Comparison of ENCODE assay signal across 18 mouse cellular contexts in the genomic region with DNA sequence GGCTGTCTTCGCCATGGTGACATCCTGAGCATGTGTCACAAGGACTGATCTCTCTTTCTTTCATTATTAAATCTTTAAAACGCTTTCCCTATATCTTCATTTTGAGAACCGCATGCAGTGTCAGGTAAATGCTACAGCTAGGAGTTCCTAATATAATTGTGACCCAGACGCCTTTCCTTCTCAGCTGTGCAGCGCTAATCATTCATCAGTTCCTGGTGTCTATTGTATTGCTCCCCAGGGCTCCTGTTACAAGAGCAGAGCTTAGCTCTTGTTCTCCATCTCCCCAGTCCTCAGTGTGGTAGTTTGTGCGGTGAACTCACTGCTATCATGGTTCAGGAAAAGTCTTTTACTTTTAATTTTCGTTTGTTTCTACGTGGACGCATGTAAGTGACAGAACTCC.
A peak's percentile ranks its signal among the peaks of the same experiment; 100 is the strongest.
DNase-seq lines count a peak whose midpoint lies in the region; ATAC-seq and TF ChIP-seq lines count a peak whose summit lies in the region.
"Had no signal": no experiment of that assay in that cellular context is flagged by ENCODE, and none has a peak within 500 bp of the region (broad histone marks: within the 10 kb centered on the region; RNA-seq: fewer than 3 reads in every experiment).

No protein-coding gene starts in this region.

- no peaks in the 10 kb centered on the region for H3K36me3 ChIP-seq in embryonic facial prominence, embryonic 14.5 days (ENCODE audit: control insufficient read depth, insufficient read depth, low read length)
- no peaks in the 10 kb centered on the region for H3K36me3 ChIP-seq in embryonic facial prominence, embryonic 10.5 days (replicated peaks)
- no peaks in the 10 kb centered on the region for H3K36me3 ChIP-seq in forebrain, embryonic 14.5 days (ENCODE audit: control insufficient read depth, insufficient read depth, low read length)
- no peaks in the 10 kb centered on the region for H3K36me3 ChIP-seq in forebrain, embryonic 16.5 days (ENCODE audit: control insufficient read depth, insufficient read depth)
- no peaks in the 10 kb centered on the region for H3K36me3 ChIP-seq in midbrain, embryonic 15.5 days (replicated peaks)
- H3K36me3 ChIP-seq in midbrain, embryonic 14.5 days (ENCODE audit: control insufficient read depth, insufficient read depth, low read length): no peaks in the 10 kb centered on the region
- H3K36me3 ChIP-seq: embryonic facial prominence, embryonic 13.5 days; forebrain, embryonic 12.5 days had no signal

- no peak overlapping the region for H3K9ac ChIP-seq in embryonic facial prominence, embryonic 14.5 days (ENCODE audit: low read depth, low read length)
- no peak overlapping the region for H3K9ac ChIP-seq in forebrain, embryonic 14.5 days (ENCODE audit: low read length)
- H3K9ac ChIP-seq in forebrain, embryonic 16.5 days (replicated peaks; ENCODE audit: low read depth, low read length): no peak overlapping the region
- H3K9ac ChIP-seq in midbrain, embryonic 15.5 days: no peak overlapping the region
- no peak overlapping the region for H3K9ac ChIP-seq in midbrain, embryonic 14.5 days (replicated peaks; ENCODE audit: low read length)
- H3K9ac ChIP-seq: embryonic facial prominence, embryonic 13.5 days; forebrain, embryonic 12.5 days; forebrain, postnatal 0 days had no signal

- H3K4me1 ChIP-seq in embryonic facial prominence, embryonic 14.5 days (ENCODE audit: control insufficient read depth, insufficient read depth, low read length): no peaks in the 10 kb centered on the region
- no peaks in the 10 kb centered on the region for H3K4me1 ChIP-seq in embryonic facial prominence, embryonic 10.5 days
- H3K4me1 ChIP-seq in forebrain, embryonic 14.5 days (ENCODE audit: control insufficient read depth, insufficient read depth, low read length): no peaks in the 10 kb centered on the region
- H3K4me1 ChIP-seq in forebrain, embryonic 16.5 days (replicated peaks; ENCODE audit: control insufficient read depth, insufficient read depth, low read length): no peaks in the 10 kb centered on the region
- no peaks in the 10 kb centered on the region for H3K4me1 ChIP-seq in midbrain, embryonic 15.5 days
- no peaks in the 10 kb centered on the region for H3K4me1 ChIP-seq in midbrain, embryonic 14.5 days (ENCODE audit: control insufficient read depth, insufficient read depth, low read length)
- H3K4me1 ChIP-seq: embryonic facial prominence, embryonic 13.5 days; forebrain, embryonic 12.5 days had no signal

- H3K9me3 ChIP-seq in embryonic facial prominence, embryonic 14.5 days (ENCODE audit: control insufficient read depth, low read length): no peaks in the 10 kb centered on the region
- H3K9me3 ChIP-seq in embryonic facial prominence, embryonic 10.5 days: no peaks in the 10 kb centered on the region
- no peaks in the 10 kb centered on the region for H3K9me3 ChIP-seq in forebrain, embryonic 14.5 days (replicated peaks; ENCODE audit: control insufficient read depth, low read length)
- H3K9me3 ChIP-seq in forebrain, embryonic 16.5 days (ENCODE audit: control insufficient read depth, low read length): no peaks in the 10 kb centered on the region
- no peaks in the 10 kb centered on the region for H3K9me3 ChIP-seq in midbrain, embryonic 15.5 days
- H3K9me3 ChIP-seq in midbrain, embryonic 14.5 days (ENCODE audit: control insufficient read depth, low read length): no peaks in the 10 kb centered on the region
- H3K9me3 ChIP-seq: embryonic facial prominence, embryonic 13.5 days; forebrain, embryonic 12.5 days had no signal

- 75% methylated on average over 9 of the region's 9 CpGs for WGBS in embryonic facial prominence, embryonic 14.5 days
- WGBS in embryonic facial prominence, embryonic 10.5 days: 71% methylated on average over 9 of the region's 9 CpGs
- 41% methylated on average over 9 of the region's 9 CpGs for WGBS in forebrain, embryonic 14.5 days
- 38% methylated on average over 9 of the region's 9 CpGs for WGBS in forebrain, embryonic 16.5 days
- WGBS in midbrain, embryonic 15.5 days: 46% methylated on average over 9 of the region's 9 CpGs
- WGBS in midbrain, embryonic 14.5 days: 38% methylated on average over 9 of the region's 9 CpGs

- no peak for ATAC-seq in embryonic facial prominence, embryonic 14.5 days (ENCODE audit: low read depth)
- 0 out of 2 replicates have a peak, but pooled peaks have one; percentile 34 for ATAC-seq in forebrain, embryonic 14.5 days
- no peak for ATAC-seq in forebrain, embryonic 16.5 days
- ATAC-seq in midbrain, embryonic 15.5 days (replicated peaks): peak; percentile 60
- ATAC-seq in midbrain, embryonic 14.5 days (ENCODE audit: low FRiP score, low TSS enrichment): no peak
- no peak for ATAC-seq in activated CD4-positive, CD25-positive, alpha-beta regulatory T cell, adult 4 months
- ATAC-seq: forebrain, postnatal 0 days had no signal

- H3K27me3 ChIP-seq in embryonic facial prominence, embryonic 14.5 days (replicated peaks; ENCODE audit: control insufficient read depth, insufficient read depth, low read length): no peaks in the 10 kb centered on the region
- no peaks in the 10 kb centered on the region for H3K27me3 ChIP-seq in embryonic facial prominence, embryonic 10.5 days (replicated peaks; ENCODE audit: low read depth, poor library complexity, severe bottlenecking)
- H3K27me3 ChIP-seq in forebrain, embryonic 14.5 days (replicated peaks; ENCODE audit: control insufficient read depth, insufficient read depth, low read length): no peaks in the 10 kb centered on the region
- H3K27me3 ChIP-seq in forebrain, embryonic 16.5 days (replicated peaks; ENCODE audit: control insufficient read depth, insufficient read depth, low read length): no peaks in the 10 kb centered on the region
- no peaks in the 10 kb centered on the region for H3K27me3 ChIP-seq in midbrain, embryonic 15.5 days (replicated peaks)
- H3K27me3 ChIP-seq in midbrain, embryonic 14.5 days (ENCODE audit: control insufficient read depth, insufficient read depth, low read length): no peaks in the 10 kb centered on the region
- H3K27me3 ChIP-seq: embryonic facial prominence, embryonic 13.5 days; forebrain, embryonic 12.5 days had no signal

- DNase-seq in embryonic facial prominence, embryonic 14.5 days (ENCODE audit: low spot score): peak; percentile 1
- DNase-seq in embryonic facial prominence, embryonic 10.5 days (ENCODE audit: low spot score): no peak
- peak; percentile 18 for DNase-seq in forebrain, embryonic 14.5 days (ENCODE audit: low spot score)
- DNase-seq in midbrain, embryonic 14.5 days: no peak
- peak; percentile 48 for DNase-seq in brain, embryonic 14.5 days (ENCODE audit: low read depth)
- DNase-seq: adrenal gland, adult 2 months; adrenal gland, postnatal 10 days; adrenal gland, postnatal 25 days; cerebellum, adult 11-12 months; cerebellum, adult 2 months; cerebellum, adult 9-10 months; cerebellum, postnatal 25 days had no signal

- H3K27ac ChIP-seq in embryonic facial prominence, embryonic 14.5 days (replicated peaks; ENCODE audit: low read depth, low read length): no peak overlapping the region
- no peak overlapping the region for H3K27ac ChIP-seq in embryonic facial prominence, embryonic 10.5 days (replicated peaks)
- no peak overlapping the region for H3K27ac ChIP-seq in forebrain, embryonic 14.5 days (ENCODE audit: low read depth, low read length)
- H3K27ac ChIP-seq in forebrain, embryonic 16.5 days (ENCODE audit: low read length): no peak overlapping the region
- no peak overlapping the region for H3K27ac ChIP-seq in midbrain, embryonic 15.5 days
- no peak overlapping the region for H3K27ac ChIP-seq in midbrain, embryonic 14.5 days (replicated peaks; ENCODE audit: low read depth, low read length)
- H3K27ac ChIP-seq: embryonic facial prominence, embryonic 13.5 days; forebrain, embryonic 12.5 days had no signal

- no peak overlapping the region for H3K4me3 ChIP-seq in embryonic facial prominence, embryonic 14.5 days (ENCODE audit: low read depth, low read length)
- H3K4me3 ChIP-seq in embryonic facial prominence, embryonic 10.5 days: no peak overlapping the region
- no peak overlapping the region for H3K4me3 ChIP-seq in forebrain, embryonic 14.5 days (ENCODE audit: low read depth, low read length)
- H3K4me3 ChIP-seq in forebrain, embryonic 16.5 days (replicated peaks; ENCODE audit: low read length): no peak overlapping the region
- H3K4me3 ChIP-seq in midbrain, embryonic 15.5 days: no peak overlapping the region
- no peak overlapping the region for H3K4me3 ChIP-seq in midbrain, embryonic 14.5 days (replicated peaks; ENCODE audit: low read depth, low read length)
- H3K4me3 ChIP-seq: embryonic facial prominence, embryonic 13.5 days; forebrain, embryonic 12.5 days had no signal

- no peak for TF ChIP-seq CTCF in brain, embryonic 14.5 days (IDR thresholded peaks at IDR 0.05; ENCODE audit: borderline replicate concordance, extremely low read depth, insufficient read depth, insufficient read length)

- H3K4me2 ChIP-seq in embryonic facial prominence, embryonic 14.5 days (ENCODE audit: low read depth, low read length): no peak overlapping the region
- no peak overlapping the region for H3K4me2 ChIP-seq in forebrain, embryonic 14.5 days (ENCODE audit: low read length)
- no peak overlapping the region for H3K4me2 ChIP-seq in forebrain, embryonic 16.5 days (ENCODE audit: low read length)
- no peak overlapping the region for H3K4me2 ChIP-seq in midbrain, embryonic 15.5 days
- H3K4me2 ChIP-seq in midbrain, embryonic 14.5 days (ENCODE audit: low read length): no peak overlapping the region
- H3K4me2 ChIP-seq: embryonic facial prominence, embryonic 13.5 days; forebrain, embryonic 12.5 days had no signal

- no peak for TF ChIP-seq POLR2A in brain, embryonic 14.5 days (IDR thresholded peaks at IDR 0.05; ENCODE audit: borderline replicate concordance, extremely low read depth, insufficient read depth, insufficient read length, poor library complexity, severe bottlenecking)

Comparison
In these comparisons a context has a peak if more than half of its experiments do, and no peak if none do; other contexts are left out.
1. ATAC-seq: peak in forebrain, embryonic 14.5 days (single experiment) and midbrain, embryonic 15.5 days (single experiment); none in embryonic facial prominence, embryonic 14.5 days (single experiment), forebrain, embryonic 16.5 days (single experiment), midbrain, embryonic 14.5 days (single experiment) and activated CD4-positive, CD25-positive, alpha-beta regulatory T cell, adult 4 months (single experiment).
2. DNase-seq: peak in embryonic facial prominence, embryonic 14.5 days (single experiment), forebrain, embryonic 14.5 days (single experiment) and brain, embryonic 14.5 days (single experiment); none in embryonic facial prominence, embryonic 10.5 days (single experiment) and midbrain, embryonic 14.5 days (single experiment).